Mouse (Mus musculus) limb, embryonic 13.5 days (tissue): ENCODE measurements at regions not wholly inside any gene's neighbourhood (a gene's known extent, or its start where the extent isn't known, plus 50 kb on each side); places are given as distances from the start of the nearest gene placed in this dataset.

Source experiments
- ATAC-seq: fragments of 200-750 bp; cut with Nextera tagmentation; 2 replicates; pipeline ENCODE4 v1.8.0; 2017; ENCODE audit warnings: low read depth, moderate number of reproducible peaks, moderate TSS enrichment; ENCODE audit not compliant: low FRiP score
- H3K27ac ChIP-seq: fragments of 300-500 bp; sonication (generic); 2 replicates; pipeline ENCODE4 v1.5.1; 2015; ENCODE audit warnings: inconsistent platforms, mild to moderate bottlenecking, moderate library complexity
- H3K27me3 ChIP-seq: fragments of 300-500 bp; sonication (generic); 2 replicates; pipeline ENCODE4 v1.6.1; 2015; ENCODE audit warnings: mild to moderate bottlenecking, inconsistent platforms
- H3K36me3 ChIP-seq: fragments of 300-500 bp; sonication (generic); 2 replicates; pipeline ENCODE4 v1.6.1; 2015; ENCODE audit warnings: inconsistent platforms, mild to moderate bottlenecking, moderate library complexity
- H3K4me1 ChIP-seq: fragments of 300-500 bp; sonication (generic); 2 replicates; pipeline ENCODE4 v1.6.1; 2015; ENCODE audit warnings: inconsistent platforms
- H3K4me2 ChIP-seq: fragments of 300-500 bp; sonication (generic); replicated peaks from 2 replicates; pipeline ENCODE4 v1.6.1; 2015; ENCODE audit warnings: inconsistent platforms, mild to moderate bottlenecking, moderate library complexity
- H3K4me3 ChIP-seq: fragments of 300-500 bp; sonication (generic); 2 replicates; pipeline ENCODE4 v1.5.1; 2015; ENCODE audit warnings: moderate library complexity, mild to moderate bottlenecking, inconsistent platforms
- H3K9ac ChIP-seq: fragments of 300-500 bp; sonication (generic); 2 replicates; pipeline ENCODE4 v1.6.1; 2015; ENCODE audit warnings: mild to moderate bottlenecking, inconsistent platforms
- H3K9me3 ChIP-seq: fragments of 300-500 bp; sonication (generic); 2 replicates; pipeline ENCODE4 v1.6.1; 2016; ENCODE audit warnings: inconsistent platforms
- WGBS: fragments of 180-500 bp; shearing (Covaris S2); methylation state at CpG from one replicate; pipeline ENCODE4 v1.1.7; 2015; 5-methylcytosine and 5-hydroxymethylcytosine counted together

DNA sequence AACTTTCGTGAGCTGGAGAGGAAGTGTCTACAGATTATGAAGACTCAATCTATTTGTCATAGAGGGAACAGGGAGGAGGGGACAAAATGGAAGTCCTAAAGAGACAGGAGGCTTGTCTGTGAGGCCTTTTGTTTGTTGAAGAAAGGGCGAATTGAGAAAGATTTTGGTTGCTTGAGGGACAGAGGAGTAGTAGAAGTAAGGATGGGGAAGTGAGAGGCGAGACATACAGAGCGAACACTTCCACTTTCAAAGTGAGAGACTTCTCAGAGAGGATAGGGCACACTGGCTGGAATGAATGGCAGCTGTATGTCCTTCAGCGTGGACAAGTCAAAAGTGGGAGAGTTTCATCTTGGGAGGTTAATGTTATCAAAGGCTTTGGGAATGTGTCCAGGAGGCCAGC, 169.0 kb upstream of the Ccdc54 start:
- Histone ChIP-seq H3K4me1 (0 out of 2 replicates have a peak, but pooled peaks cover 3% of the 10 kb centered on the region), H3K9ac (no peak overlapping the region), H3K27ac (no peak overlapping the region), H3K4me3 (no peak overlapping the region), H3K36me3 (no peaks in the 10 kb centered on the region), H3K27me3 (no peaks in the 10 kb centered on the region), H3K4me2 (no peak overlapping the region), H3K9me3 (no peaks in the 10 kb centered on the region)
- WGBS = 93% methylated on average over 5 of the region's 5 CpGs
- ATAC-seq = no peak

DNA sequence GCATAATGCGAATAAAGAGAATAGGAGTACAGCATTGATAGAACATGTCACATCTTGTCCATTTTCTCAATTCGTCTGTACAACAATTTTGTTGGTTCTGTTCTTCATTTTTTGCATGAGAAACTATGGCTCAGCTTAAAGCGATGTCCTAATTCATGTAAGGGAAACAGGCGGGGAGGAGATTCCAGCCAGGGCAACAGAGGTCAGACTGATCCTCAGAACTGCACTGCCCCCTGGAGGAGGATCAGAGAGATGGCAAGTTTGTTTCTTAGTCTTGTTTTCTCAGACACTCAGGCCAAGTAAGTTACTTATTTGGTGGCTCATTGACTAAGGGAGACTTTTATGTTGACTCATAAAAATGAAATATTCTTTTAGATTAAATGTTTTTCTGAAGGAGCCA, 165.7 kb upstream of the Ccdc54 start:
- H3K4me2 ChIP-seq = no peak overlapping the region
- peaks cover 28% of the 10 kb centered on the region for H3K4me1 ChIP-seq
- no peak overlapping the region for H3K4me3 ChIP-seq
- H3K27ac ChIP-seq = no peak overlapping the region
- H3K36me3 ChIP-seq = no peaks in the 10 kb centered on the region
- 56% methylated on average over 4 of the region's 4 CpGs for WGBS
- no peaks in the 10 kb centered on the region for H3K9me3 ChIP-seq
- H3K27me3 ChIP-seq = no peaks in the 10 kb centered on the region
- H3K9ac ChIP-seq = no peak overlapping the region
- ATAC-seq = no peak

DNA sequence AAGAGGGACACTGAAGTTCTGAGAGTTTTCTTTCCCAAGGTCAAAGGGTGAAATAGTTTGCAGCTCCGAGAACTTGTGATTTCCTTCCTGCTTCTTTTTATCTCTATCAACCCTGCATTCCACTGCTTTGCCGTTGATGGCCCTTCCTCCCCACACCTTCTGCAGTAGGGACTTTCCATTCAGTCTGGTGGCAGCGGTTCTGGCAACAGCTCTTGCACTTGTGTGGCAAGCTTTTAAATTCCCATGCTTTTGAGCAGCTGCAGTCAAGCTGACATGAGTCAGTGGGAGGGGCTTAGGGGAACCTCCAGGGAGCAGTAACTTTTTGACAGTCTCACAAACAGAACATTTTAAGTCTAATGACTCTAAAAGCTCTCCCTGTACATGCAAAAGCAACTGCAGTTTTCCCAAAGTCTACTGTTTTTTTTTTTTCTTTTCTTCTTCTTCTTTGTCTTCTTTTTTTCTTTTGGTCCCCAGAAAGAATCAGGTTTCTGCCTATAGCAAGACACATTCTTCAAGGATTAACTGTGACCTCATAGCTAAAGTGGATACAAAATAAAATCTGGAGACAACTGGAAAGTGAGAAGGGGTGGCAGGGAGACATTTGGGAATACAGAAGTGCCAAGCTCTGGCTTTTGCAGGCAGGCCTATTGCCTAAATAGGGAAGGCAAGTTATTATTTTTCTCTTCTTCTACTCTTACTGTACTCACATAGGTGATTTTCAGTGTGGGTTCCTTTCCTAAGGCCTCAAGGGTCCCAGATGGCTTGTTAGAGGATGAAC, 162.8 kb upstream of the Ccdc54 start:
- Histone ChIP-seq H3K9me3 (no peaks in the 10 kb centered on the region), H3K36me3 (no peaks in the 10 kb centered on the region), H3K9ac (no peak overlapping the region), H3K27me3 (no peaks in the 10 kb centered on the region), H3K4me2 (peak overlapping the region; percentile 34), H3K4me1 (peaks cover 28% of the 10 kb centered on the region), H3K4me3 (no peak overlapping the region), H3K27ac (peak overlapping the region; percentile 77; the same call in 1 of the 2 replicates)
- 2% methylated on average over 3 of the region's 3 CpGs for WGBS
- peak; percentile 84 for ATAC-seq

DNA sequence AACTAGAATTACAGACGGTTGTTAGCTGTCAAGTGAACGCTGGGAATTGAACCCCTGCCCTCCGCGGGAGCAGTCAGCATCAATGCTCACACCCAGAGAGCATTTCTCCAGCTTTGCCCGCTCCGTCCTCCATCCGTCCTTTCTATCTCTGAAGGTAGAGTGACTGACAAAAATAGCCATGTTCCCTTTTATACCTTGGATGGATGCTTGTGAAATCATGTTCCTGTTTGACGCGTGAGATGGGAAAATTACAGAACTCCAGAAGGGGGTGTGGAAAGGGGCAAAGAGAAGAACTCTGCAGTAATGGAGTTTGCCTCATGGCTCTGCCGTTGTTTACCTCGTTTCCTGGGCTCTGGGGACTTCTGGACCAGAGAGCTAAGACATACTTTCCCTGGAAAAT, 162.1 kb upstream of the Ccdc54 start:
- Histone ChIP-seq H3K4me1 (peaks cover 28% of the 10 kb centered on the region), H3K4me2 (no peak overlapping the region), H3K27ac (peak overlapping the region; percentile 55; the same call in 1 of the 2 replicates), H3K27me3 (no peaks in the 10 kb centered on the region), H3K9me3 (no peaks in the 10 kb centered on the region), H3K9ac (no peak overlapping the region), H3K36me3 (no peaks in the 10 kb centered on the region), H3K4me3 (no peak overlapping the region)
- 68% methylated on average over 11 of the region's 11 CpGs for WGBS
- ATAC-seq = no peak

DNA sequence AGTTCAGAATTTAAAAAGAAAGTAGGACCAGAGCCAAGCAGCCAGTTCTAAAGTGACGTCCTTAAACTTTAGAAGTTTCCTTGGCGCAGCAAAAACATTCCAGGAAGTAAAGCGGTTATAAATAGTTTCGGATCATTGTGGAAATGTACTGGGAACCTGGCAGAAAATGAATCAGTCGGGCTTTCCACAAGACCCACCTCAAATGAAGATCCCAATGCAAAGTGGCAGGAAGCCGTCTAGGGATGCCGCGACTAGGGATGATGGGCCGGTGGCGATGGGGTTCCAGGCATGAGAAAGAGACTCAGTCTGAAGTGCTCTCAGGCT, 161.3 kb upstream of the Ccdc54 start:
- no peak overlapping the region for H3K27ac ChIP-seq
- no peak overlapping the region for H3K4me2 ChIP-seq
- H3K36me3 ChIP-seq = no peaks in the 10 kb centered on the region
- H3K4me1 ChIP-seq = peaks cover 28% of the 10 kb centered on the region
- H3K27me3 ChIP-seq = no peaks in the 10 kb centered on the region
- H3K9me3 ChIP-seq = no peaks in the 10 kb centered on the region
- no peak for ATAC-seq
- 65% methylated on average over 10 of the region's 10 CpGs for WGBS
- no peak overlapping the region for H3K4me3 ChIP-seq
- H3K9ac ChIP-seq = no peak overlapping the region

DNA sequence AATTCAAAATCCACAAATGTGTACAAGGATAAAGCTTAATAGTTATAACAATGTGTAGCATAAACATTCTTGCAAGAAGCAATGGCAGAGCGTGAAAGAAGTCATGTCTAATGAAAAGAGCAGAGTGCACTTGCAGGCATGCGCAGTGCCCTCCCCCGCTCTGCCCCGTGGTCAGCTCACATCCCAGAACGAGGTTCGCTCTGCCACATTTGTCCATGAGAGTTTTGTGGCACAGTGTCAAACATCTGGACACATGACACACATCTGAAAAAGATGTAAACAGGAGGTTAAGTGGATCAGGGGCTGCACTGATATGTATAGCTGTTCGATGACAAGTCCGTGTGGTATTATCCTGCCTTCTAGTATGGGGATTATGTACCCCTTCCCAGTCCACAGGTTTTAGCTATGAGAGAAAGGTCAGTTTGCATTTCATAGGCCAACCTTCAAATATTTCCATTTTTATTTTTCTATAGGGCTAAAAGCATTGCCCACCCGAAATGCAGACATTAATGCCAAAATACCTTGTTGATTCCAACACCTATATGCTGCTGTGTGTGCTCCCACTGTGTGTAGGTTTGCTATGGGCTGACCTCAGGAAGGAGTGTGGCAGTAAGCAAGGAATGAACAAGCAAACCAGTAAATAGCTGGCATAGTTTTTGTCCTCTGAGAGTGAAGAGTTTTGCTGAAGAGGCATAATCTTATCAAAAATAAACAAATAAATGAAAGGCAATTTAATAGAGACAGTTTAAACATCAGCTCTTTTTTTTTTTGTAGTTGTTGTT, 160.7 kb upstream of the Ccdc54 start:
- WGBS = 74% methylated on average over 9 of the region's 9 CpGs
- Histone ChIP-seq H3K9me3 (no peaks in the 10 kb centered on the region), H3K36me3 (no peaks in the 10 kb centered on the region), H3K4me3 (no peak overlapping the region), H3K4me1 (peaks cover 28% of the 10 kb centered on the region), H3K9ac (no peak overlapping the region), H3K27ac (no peak overlapping the region), H3K27me3 (no peaks in the 10 kb centered on the region), H3K4me2 (no peak overlapping the region)
- no peak for ATAC-seq

DNA sequence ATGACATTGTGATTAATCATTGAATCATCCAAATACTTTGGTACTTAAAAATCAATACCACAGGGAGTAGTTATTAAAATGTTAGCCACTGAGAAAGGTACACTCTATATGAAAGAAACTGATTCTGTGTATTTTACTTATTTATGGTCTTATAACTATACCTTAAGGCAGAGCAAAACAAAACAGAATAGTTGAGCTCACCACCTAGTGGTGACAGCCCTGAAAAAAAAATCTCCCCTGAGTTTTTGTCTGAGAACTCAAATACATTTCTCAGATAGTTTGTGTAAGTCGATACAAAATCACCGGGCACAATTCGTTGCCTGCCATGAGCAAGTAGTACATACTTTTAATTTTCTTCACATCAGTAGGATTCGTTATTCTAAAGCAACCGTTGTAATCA, 156.7 kb upstream of the Ccdc54 start:
- H3K27me3 ChIP-seq = no peaks in the 10 kb centered on the region
- no peaks in the 10 kb centered on the region for H3K36me3 ChIP-seq
- no peak for ATAC-seq
- WGBS = 84% methylated on average over 5 of the region's 5 CpGs
- no peak overlapping the region for H3K4me3 ChIP-seq
- no peak overlapping the region for H3K4me2 ChIP-seq
- no peak overlapping the region for H3K27ac ChIP-seq
- H3K4me1 ChIP-seq = peaks cover 8% of the 10 kb centered on the region
- H3K9ac ChIP-seq = no peak overlapping the region
- no peaks in the 10 kb centered on the region for H3K9me3 ChIP-seq

DNA sequence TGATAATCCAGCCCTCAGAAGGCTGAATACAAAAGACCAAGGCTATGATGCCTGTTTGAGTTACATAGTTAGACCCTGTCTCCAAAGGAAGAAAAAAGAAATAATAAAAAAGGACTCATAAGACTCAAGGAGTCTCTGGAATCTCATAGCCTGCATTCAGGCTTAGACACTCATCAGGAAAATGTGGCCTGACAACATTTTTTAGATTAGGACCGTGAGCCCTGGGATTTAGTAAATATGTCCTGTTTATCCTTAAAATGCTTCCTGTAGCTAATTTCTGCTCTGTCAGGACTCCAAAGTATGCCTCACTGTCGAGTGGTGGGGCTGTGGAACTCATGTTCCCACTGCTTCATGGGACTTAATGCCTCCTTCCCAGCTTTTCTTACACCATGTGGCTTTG, 154.8 kb upstream of the Ccdc54 start:
- Histone ChIP-seq H3K27me3 (no peaks in the 10 kb centered on the region), H3K4me3 (no peak overlapping the region), H3K4me2 (no peak overlapping the region), H3K4me1 (no peaks in the 10 kb centered on the region), H3K9ac (no peak overlapping the region), H3K9me3 (no peaks in the 10 kb centered on the region), H3K36me3 (no peaks in the 10 kb centered on the region), H3K27ac (no peak overlapping the region)
- WGBS = 43% methylated on average over 2 of the region's 2 CpGs
- no peak for ATAC-seq

DNA sequence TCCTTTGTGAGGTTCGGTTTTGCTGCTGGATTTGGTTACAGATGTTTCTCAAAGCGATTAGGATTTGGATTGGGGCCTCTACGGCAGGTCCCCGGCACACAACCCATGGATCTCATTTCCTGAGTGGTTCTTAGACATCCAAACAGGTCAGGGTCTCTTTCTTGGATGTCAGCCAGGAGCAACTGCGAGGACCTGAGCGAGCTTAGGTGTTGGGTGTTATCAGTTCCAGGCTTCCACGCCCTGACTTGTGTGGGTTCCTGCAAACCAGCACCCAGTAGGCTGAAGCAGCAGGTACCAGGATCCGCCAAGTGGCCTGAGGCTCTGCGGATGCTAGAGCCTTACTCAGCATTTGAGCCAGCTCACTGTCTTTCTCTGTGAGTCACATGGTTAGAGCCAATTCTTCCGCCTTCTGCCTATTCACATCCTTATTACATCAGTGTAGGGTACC, 146.5 kb upstream of the Ccdc54 start:
- Histone ChIP-seq H3K36me3 (no peaks in the 10 kb centered on the region), H3K27me3 (peaks cover 5% of the 10 kb centered on the region; the same call in 1 of the 2 replicates), H3K9ac (peak overlapping the region; percentile 67), H3K4me1 (0 out of 2 replicates have a peak, but pooled peaks cover 8% of the 10 kb centered on the region), H3K4me3 (peak overlapping the region; percentile 48), H3K9me3 (no peaks in the 10 kb centered on the region), H3K4me2 (peak overlapping the region; percentile 74), H3K27ac (no peak overlapping the region)
- ATAC-seq = no peak
- 30% methylated on average over 10 of the region's 10 CpGs for WGBS

DNA sequence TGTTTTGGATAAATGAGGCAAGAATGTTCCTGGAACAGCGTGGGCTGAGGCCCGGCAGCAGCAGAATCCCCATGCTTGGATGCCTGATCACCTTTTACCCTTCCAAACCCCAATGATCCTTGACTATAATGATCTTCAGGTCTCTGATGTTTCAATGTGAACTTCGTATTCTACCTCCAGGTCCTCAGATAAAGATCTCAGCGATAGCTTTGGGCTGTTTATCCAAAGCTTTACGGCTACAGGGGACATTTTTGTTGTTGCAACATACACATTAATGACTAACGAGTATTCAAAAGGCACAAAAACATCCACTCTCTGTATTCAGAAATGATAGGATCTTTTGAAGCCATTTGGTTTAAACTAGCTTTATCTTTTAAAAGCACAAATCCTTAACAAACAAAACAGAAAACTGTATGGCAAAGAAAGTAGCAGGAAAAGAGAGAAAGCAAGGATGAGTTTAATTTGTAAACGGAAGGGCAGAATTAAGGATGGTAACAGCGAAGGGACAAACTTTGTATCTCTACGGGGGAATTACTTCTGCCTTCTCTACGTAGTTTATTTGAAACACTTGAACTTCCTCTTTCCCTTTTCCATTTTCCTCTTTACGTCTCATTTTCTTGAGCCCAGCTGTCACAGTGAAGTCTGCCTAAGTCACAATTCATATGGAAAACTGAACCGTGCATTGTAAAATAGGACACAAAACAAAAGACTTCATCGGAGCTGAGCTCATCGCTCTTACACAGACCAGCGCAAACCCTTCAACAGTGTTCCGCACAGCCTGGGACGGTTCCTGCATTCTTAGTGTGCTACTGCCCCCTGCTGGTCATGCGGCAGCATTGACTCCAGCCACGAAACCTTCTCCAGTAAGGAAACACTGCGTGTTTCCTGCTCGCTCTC, 145.4 kb upstream of the Ccdc54 start:
- H3K4me2 ChIP-seq = peak overlapping the region; percentile 74
- no peaks in the 10 kb centered on the region for H3K9me3 ChIP-seq
- no peaks in the 10 kb centered on the region for H3K36me3 ChIP-seq
- H3K27ac ChIP-seq = no peak overlapping the region
- peak overlapping the region; percentile 48 for H3K4me3 ChIP-seq
- peak; percentile 88 for ATAC-seq
- peaks cover 5% of the 10 kb centered on the region; the same call in 1 of the 2 replicates for H3K27me3 ChIP-seq
- 8% methylated on average over 21 of the region's 21 CpGs for WGBS
- H3K4me1 ChIP-seq = 0 out of 2 replicates have a peak, but pooled peaks cover 8% of the 10 kb centered on the region
- H3K9ac ChIP-seq = peak overlapping the region; percentile 67

DNA sequence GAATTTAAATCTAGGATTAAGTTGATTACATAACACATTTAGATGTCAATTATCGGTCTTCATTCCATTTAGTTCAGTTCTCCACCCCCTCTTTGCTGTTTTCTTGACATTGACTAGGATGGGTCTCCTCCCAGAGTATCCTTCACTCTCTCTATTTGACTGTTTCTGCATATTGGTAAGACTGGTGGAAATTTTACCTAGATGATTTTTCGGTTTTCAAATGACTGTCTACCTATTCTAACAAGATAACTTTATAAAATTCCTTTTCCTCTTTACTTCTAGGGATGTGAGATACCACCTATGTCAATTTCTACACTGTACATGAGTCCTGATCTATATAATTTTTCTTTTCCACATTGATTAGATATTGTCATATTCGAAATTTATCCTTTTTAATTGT, 142.4 kb upstream of the Ccdc54 start:
- Histone ChIP-seq H3K27ac (no peak overlapping the region), H3K9ac (no peak overlapping the region), H3K27me3 (0 out of 2 replicates have a peak, but pooled peaks cover 3% of the 10 kb centered on the region), H3K4me1 (0 out of 2 replicates have a peak, but pooled peaks cover 8% of the 10 kb centered on the region), H3K9me3 (no peaks in the 10 kb centered on the region), H3K36me3 (no peaks in the 10 kb centered on the region), H3K4me3 (no peak overlapping the region), H3K4me2 (no peak overlapping the region)
- 92% methylated on average over 3 of the region's 3 CpGs for WGBS
- ATAC-seq = no peak
